Mouse (Mus musculus) hindlimb bud, embryonic 11.5 days (tissue): Measurements from ENCODE around the gene Anpep.
"Not testable (repeated sequence)": the region's sequence is repeated elsewhere in the genome, so short reads cannot be mapped to it uniquely, and the experiment has no call there.

ENCODE experiments used
- DNase-seq: peaks from one replicate; pipeline ENCODE4 v3.0.0-alpha.2; 2012; ENCODE audit warnings: low read depth, low spot score; ENCODE audit errors: extremely low spot score

Gene Anpep

GRCm38 (mm10) chr7:79813409-79813808, 47.5 kb downstream of the Anpep start:
- no peak for DNase-seq

- peak; percentile 14 for DNase-seq
These were observed 50.0 kb downstream of the Anpep start, which contains the start of gene Mesp2 for GRCm38 (mm10) chr7:79810611-79811506. Gene Mesp2, plus strand, starts transcription at chr7:79810727.

GRCm38 (mm10) chr7:79808561-79808960, 52.3 kb downstream of the Anpep start:
- DNase-seq, result no peak

- DNase-seq, result no peak
These were observed 57.0 kb downstream of the Anpep start for GRCm38 (mm10) chr7:79803887-79804286.

GRCm38 (mm10) chr7:79802037-79802436, 58.8 kb downstream of the Anpep start:
- no peak for DNase-seq

GRCm38 (mm10) chr7:79801391-79801790, 59.5 kb downstream of the Anpep start:
- DNase-seq, result no peak

- no peak for DNase-seq
These were observed 60.5 kb downstream of the Anpep start for GRCm38 (mm10) chr7:79800336-79800735.

- DNase-seq, result no peak
These were observed 61.4 kb downstream of the Anpep start for GRCm38 (mm10) chr7:79799506-79799905.

- DNase-seq, result peak; percentile 88
These were observed 61.8 kb downstream of the Anpep start for GRCm38 (mm10) chr7:79799048-79799447.

- no peak for DNase-seq
These were observed 62.3 kb downstream of the Anpep start for GRCm38 (mm10) chr7:79798606-79799005.

GRCm38 (mm10) chr7:79793688-79794087, 67.2 kb downstream of the Anpep start, which contains the start of gene Mesp1:
Gene Mesp1, minus strand, starts transcription at chr7:79793788.
- DNase-seq, result no peak

GRCm38 (mm10) chr7:79792635-79793421, 68.0 kb downstream of the Anpep start:
- DNase-seq, result no peak

GRCm38 (mm10) chr7:79789812-79790211, 71.0 kb downstream of the Anpep start:
- not testable (repeated sequence) for DNase-seq

- DNase-seq, result peak; percentile 71
These were observed 74.6 kb downstream of the Anpep start for GRCm38 (mm10) chr7:79786295-79786694.

- no peak for DNase-seq
These were observed 78.4 kb downstream of the Anpep start for GRCm38 (mm10) chr7:79782516-79782855.

GRCm38 (mm10) chr7:79781826-79782515, 78.9 kb downstream of the Anpep start:
- no peak for DNase-seq

GRCm38 (mm10) chr7:79780647-79781626, 79.9 kb downstream of the Anpep start:
- DNase-seq, result peak; percentile 76
